Mouse (Mus musculus) G1E-ER4 (cell line): ENCODE data around the gene Myb. TPM values are rescaled to one million over a fixed set of nuclear protein-coding genes. Genes with fewer than 3 reads are reported as not detected.

Experiments used
- GATA1 ChIP-seq: IDR thresholded peaks from one replicate; pipeline ENCODE4 v1.8.0; 2012; ENCODE audit warnings: low read length, inconsistent platforms
- polyA plus RNA-seq: library from polyadenylated mRNA; stranded (reverse); fragments of >175 nt; gene quantifications from 2 replicates; pipeline ENCODE4 v1.2.3, GENCODE M21; 2012

Gene Myb
- polyA plus RNA-seq, result 34.5 and 44.3 TPM in 2 replicates

GRCm38 (mm10) chr10:21160537-21161358 lies at the start of gene Myb:
Gene Myb, minus strand, starts transcription at chr10:21160984.
- TF ChIP-seq GATA1, result no peak

GRCm38 (mm10) chr10:21207378-21207777 lies 46.6 kb upstream of the Myb start:
- TF ChIP-seq GATA1, result no peak

- no peak for TF ChIP-seq GATA1
These were observed 45.4 kb upstream of the Myb start for GRCm38 (mm10) chr10:21206232-21206631.

GRCm38 (mm10) chr10:21204496-21205085 lies 43.8 kb upstream of the Myb start:
- no peak for TF ChIP-seq GATA1

GRCm38 (mm10) chr10:21203886-21204285 lies 43.1 kb upstream of the Myb start:
- TF ChIP-seq GATA1, result no peak

- no peak for TF ChIP-seq GATA1
These were observed 42.7 kb upstream of the Myb start for GRCm38 (mm10) chr10:21203461-21203860.

GRCm38 (mm10) chr10:21200761-21201160 lies 40.0 kb upstream of the Myb start:
- no peak for TF ChIP-seq GATA1

- TF ChIP-seq GATA1, result no peak
These were observed 39.5 kb upstream of the Myb start for GRCm38 (mm10) chr10:21200322-21200721.

- peak; percentile 89 for TF ChIP-seq GATA1
These were observed 35.9 kb upstream of the Myb start for GRCm38 (mm10) chr10:21196646-21197116.

- TF ChIP-seq GATA1, result no peak
These were observed 34.8 kb upstream of the Myb start for GRCm38 (mm10) chr10:21195597-21195996.

GRCm38 (mm10) chr10:21193935-21194505 lies 33.2 kb upstream of the Myb start:
- TF ChIP-seq GATA1, result peak; percentile 32

- TF ChIP-seq GATA1, result no peak
These were observed 32.5 kb upstream of the Myb start for GRCm38 (mm10) chr10:21193088-21193934.

- TF ChIP-seq GATA1, result no peak
These were observed 31.7 kb upstream of the Myb start for GRCm38 (mm10) chr10:21192436-21192835.

- no peak for TF ChIP-seq GATA1
These were observed 29.1 kb upstream of the Myb start for GRCm38 (mm10) chr10:21189756-21190397.

- no peak for TF ChIP-seq GATA1
These were observed 28.5 kb upstream of the Myb start for GRCm38 (mm10) chr10:21189275-21189601.
